Mouse (Mus musculus) brain, embryonic 14.5 days (tissue): Measurements from ENCODE around the gene Rbpj.

Experiments used
- CTCF ChIP-seq: fragments of 200-500 bp; IDR thresholded peaks from 2 replicates; pipeline ENCODE4 v1.5.1; 2012; ENCODE audit warnings: inconsistent platforms, mild to moderate bottlenecking, moderate library complexity, borderline replicate concordance; ENCODE audit not compliant: insufficient read depth, insufficient read length; ENCODE audit errors: extremely low read depth
- POLR2A ChIP-seq: fragments of 200-500 bp; IDR thresholded peaks from 2 replicates; pipeline ENCODE4 v1.6.1; 2012; ENCODE audit warnings: mild to moderate bottlenecking, inconsistent platforms, borderline replicate concordance; ENCODE audit not compliant: poor library complexity, insufficient read depth, insufficient read length, severe bottlenecking; ENCODE audit errors: extremely low read depth

DNA sequence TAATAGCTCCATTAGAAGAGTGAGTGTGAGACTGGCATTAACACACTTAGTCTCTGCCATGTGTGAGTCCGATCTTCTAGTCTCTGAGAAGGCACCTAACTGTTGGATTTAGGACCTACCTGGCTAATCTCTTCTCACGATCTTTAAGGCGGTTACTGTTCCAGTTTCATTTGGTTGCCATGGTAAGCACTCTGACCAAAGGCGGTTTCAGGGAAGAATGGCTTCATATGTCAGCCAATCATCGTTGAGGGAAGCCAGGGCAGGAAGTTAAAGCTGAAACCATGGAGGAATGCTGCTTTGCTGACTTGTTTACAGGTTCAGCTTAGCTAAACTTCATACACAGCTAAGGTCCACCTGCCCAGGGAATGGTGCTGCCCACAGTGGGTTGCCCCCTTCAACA, 41.4 kb downstream of the Rbpj start:
- TF ChIP-seq CTCF: no peak
- no peak for TF ChIP-seq POLR2A
